Mouse (Mus musculus) ES-E14 (cell line): Measurements from ENCODE around the gene Slc10a7.
"Not testable (repeated sequence)": the region's sequence is repeated elsewhere in the genome, so short reads cannot be mapped to it uniquely, and the experiment has no call there.

ENCODE experiments used
- CHD2 ChIP-seq: IDR thresholded peaks from 2 replicates; pipeline ENCODE4 v1.6.1; 2014; ENCODE audit warnings: mild to moderate bottlenecking, low read depth, low read length, inconsistent platforms
- HCFC1 ChIP-seq: IDR thresholded peaks from 2 replicates; pipeline ENCODE4 v1.6.1; 2012; ENCODE audit warnings: low read length, inconsistent platforms, borderline replicate concordance; ENCODE audit not compliant: insufficient read depth
- MAFK ChIP-seq: IDR thresholded peaks from 2 replicates; pipeline ENCODE4 v1.6.1; 2014; ENCODE audit warnings: mild to moderate bottlenecking, low read depth, low read length, inconsistent platforms; ENCODE audit not compliant: insufficient read depth
- ZC3H11A ChIP-seq: IDR thresholded peaks from 2 replicates; pipeline ENCODE4 v1.6.1; 2012; ENCODE audit warnings: low read depth, mild to moderate bottlenecking, inconsistent platforms, low read length, borderline replicate concordance
- ZNF384 ChIP-seq: IDR thresholded peaks from 2 replicates; pipeline ENCODE4 v1.6.1; 2012; ENCODE audit warnings: low read depth, low read length, inconsistent platforms

GRCm38 (mm10) chr8:78496273-78496672 is 12.9 kb upstream of the Slc10a7 start:
- not testable (repeated sequence) for TF ChIP-seq ZNF384, CHD2, ZC3H11A, HCFC1
- TF ChIP-seq MAFK = peak; percentile 52; the same call in 1 of the 2 replicates
